Mouse (Mus musculus) limb, embryonic 11.5 days (tissue): ENCODE data around the gene Cyb5r1. TPM values are rescaled to one million over a fixed set of nuclear protein-coding genes. Genes with fewer than 3 reads are reported as not detected.
"Not testable (repeated sequence)": the region's sequence is repeated elsewhere in the genome, so short reads cannot be mapped to it uniquely, and the experiment has no call there.

Source experiments
- ATAC-seq: fragments of 200-750 bp; cut with Nextera tagmentation; 2 replicates; pipeline ENCODE4 v1.8.0; 2017; ENCODE audit warnings: low read depth; ENCODE audit not compliant: insufficient number of reproducible peaks, low FRiP score, low TSS enrichment
- DNase-seq: peaks from one replicate; pipeline ENCODE4 v3.0.0-alpha.2; 2015; ENCODE audit warnings: low spot score
- H3K27ac ChIP-seq: fragments of 300-500 bp; sonication (generic); replicated peaks from 2 replicates; pipeline ENCODE4 v1.5.1; 2014; ENCODE audit warnings: low read depth, mild to moderate bottlenecking, low read length
- H3K27me3 ChIP-seq: fragments of 300-500 bp; sonication (generic); 2 replicates; pipeline ENCODE4 v1.6.1; 2014; ENCODE audit warnings: mild to moderate bottlenecking, low read length, mixed read lengths; ENCODE audit not compliant: control insufficient read depth, insufficient read depth
- H3K36me3 ChIP-seq: fragments of 300-500 bp; sonication (generic); 2 replicates; pipeline ENCODE4 v1.6.1; 2014; ENCODE audit warnings: mild to moderate bottlenecking, low read length, moderate library complexity, mixed read lengths; ENCODE audit not compliant: control insufficient read depth, insufficient read depth
- H3K4me1 ChIP-seq: fragments of 300-500 bp; sonication (generic); 2 replicates; pipeline ENCODE4 v1.6.1; 2014; ENCODE audit warnings: low read length, mixed read lengths; ENCODE audit not compliant: control insufficient read depth, insufficient read depth
- H3K4me2 ChIP-seq: fragments of 300-500 bp; sonication (generic); 2 replicates; pipeline ENCODE4 v1.6.1; 2014; ENCODE audit warnings: low read depth, mild to moderate bottlenecking, moderate library complexity; ENCODE audit not compliant: severe bottlenecking
- H3K4me3 ChIP-seq: fragments of 300-500 bp; sonication (generic); 2 replicates; pipeline ENCODE4 v1.5.1; 2014; ENCODE audit warnings: low read depth, low read length
- H3K9ac ChIP-seq: fragments of 300-500 bp; sonication (generic); 2 replicates; pipeline ENCODE4 v1.6.1; 2014; ENCODE audit warnings: mild to moderate bottlenecking, low read length
- H3K9me3 ChIP-seq: fragments of 300-500 bp; sonication (generic); 2 replicates; pipeline ENCODE4 v1.6.1; 2016; ENCODE audit warnings: low read length; ENCODE audit not compliant: control insufficient read depth
- WGBS: fragments of 180-500 bp; shearing (Covaris S2); extraction: QIAGEN DNeasy Blood & Tissue Kit; methylation state at CpG from one replicate; pipeline ENCODE4 v1.1.7; 2014; 5-methylcytosine and 5-hydroxymethylcytosine counted together
- polyA plus RNA-seq: library from polyadenylated mRNA; unstranded; fragments of >200 nt; fragmentation: Nextera tagmentation; extraction: Ambion mirVana; gene quantifications from 2 replicates; pipeline ENCODE4 v1.2.1, GENCODE M21; 2014

The Cyb5r1 gene
- polyA plus RNA-seq, 1 experiment from 2014 or later = 33.5 TPM

DNA sequence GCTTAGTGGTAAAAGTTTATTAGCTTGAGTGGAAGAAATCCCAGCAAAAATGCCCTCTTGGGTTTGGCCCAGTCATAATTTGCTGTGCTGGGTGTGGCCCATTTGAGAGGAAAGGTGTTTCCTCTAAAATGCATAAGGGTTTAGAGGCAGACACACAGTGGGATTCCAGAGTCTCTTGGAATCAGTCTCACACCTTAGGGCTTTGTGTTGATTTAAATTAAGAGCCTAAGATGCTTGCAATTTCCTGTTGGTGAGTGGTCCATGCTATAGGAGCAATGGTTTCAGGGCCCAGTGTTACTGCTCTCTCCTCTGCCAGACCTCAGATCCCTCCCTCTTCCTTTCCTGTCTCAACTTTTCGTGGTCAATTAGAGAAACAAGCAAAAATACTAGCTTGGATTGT is 13.8 kb downstream of the Cyb5r1 start:
- H3K9ac ChIP-seq = no peak overlapping the region

DNA sequence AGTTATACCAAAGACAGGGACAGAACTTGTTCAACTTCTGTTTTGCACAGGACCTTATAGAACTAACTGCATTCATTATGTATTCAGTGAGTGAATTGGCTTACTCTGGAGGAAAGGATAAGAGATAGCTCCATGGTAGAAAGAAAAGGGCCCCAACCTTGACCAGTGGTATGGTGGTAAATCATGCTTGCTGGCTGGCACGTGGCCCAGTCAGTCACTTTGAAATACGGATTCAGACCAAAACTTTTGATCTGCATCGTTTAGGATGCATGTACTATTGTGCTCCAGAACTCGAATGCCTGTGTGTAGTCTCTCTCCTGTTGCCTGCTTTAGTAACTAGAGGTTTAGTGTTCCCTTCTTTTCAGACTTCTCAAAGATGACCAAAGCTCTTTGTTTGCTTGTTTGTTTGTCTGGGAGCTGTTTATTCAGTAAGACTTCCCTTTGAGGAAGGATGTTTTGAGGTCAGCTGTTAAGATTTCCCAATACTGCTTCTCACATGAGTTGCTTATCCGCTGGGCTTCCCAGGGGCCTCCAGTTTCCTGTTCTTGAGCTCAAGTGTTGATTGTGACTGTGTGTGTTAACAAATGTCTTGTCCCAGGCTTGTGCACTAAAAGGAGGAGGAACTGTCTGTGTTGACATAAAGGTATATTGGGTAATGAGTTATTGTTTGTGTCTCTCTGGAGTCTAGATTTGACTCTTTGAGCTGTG is 14.5 kb downstream of the Cyb5r1 start:
- Histone ChIP-seq H3K9ac (no peak overlapping the region), H3K27ac (0 out of 2 replicates have a peak overlapping the region, but pooled peaks have one; percentile 8), H3K4me3 (no peak overlapping the region), H3K36me3 (peaks cover 7% of the 10 kb centered on the region), H3K9me3 (no peaks in the 10 kb centered on the region), H3K27me3 (no peaks in the 10 kb centered on the region), H3K4me2 (no peak overlapping the region), H3K4me1 (peaks cover 12% of the 10 kb centered on the region)
- DNase-seq (no peak), ATAC-seq (no peak)
- 70% methylated on average over 5 of the region's 5 CpGs for WGBS

More for the DNA sequence above, 13.8 kb downstream of the Cyb5r1 start:
- DNase-seq (no peak), ATAC-seq (no peak)
- Histone ChIP-seq H3K27ac (0 out of 2 replicates have a peak overlapping the region, but pooled peaks have one; percentile 24), H3K4me3 (no peak overlapping the region), H3K36me3 (peaks cover 2% of the 10 kb centered on the region), H3K27me3 (no peaks in the 10 kb centered on the region), H3K4me1 (peaks cover 12% of the 10 kb centered on the region), H3K4me2 (no peak overlapping the region), H3K9me3 (no peaks in the 10 kb centered on the region)
- WGBS = 53% methylated on average over 1 of the region's 1 CpGs

- ATAC-seq = no peak
- peaks cover 3% of the 10 kb centered on the region; the same call in 1 of the 2 replicates for H3K4me1 ChIP-seq
- WGBS = 70% methylated on average over 10 of the region's 10 CpGs
- H3K36me3 ChIP-seq = peaks cover 37% of the 10 kb centered on the region
- H3K9ac ChIP-seq = no peak overlapping the region
- no peak overlapping the region for H3K4me3 ChIP-seq
- H3K4me2 ChIP-seq = no peak overlapping the region
- no peak for DNase-seq
- H3K27ac ChIP-seq = no peak overlapping the region
- H3K27me3 ChIP-seq = no peaks in the 10 kb centered on the region
- no peaks in the 10 kb centered on the region for H3K9me3 ChIP-seq
Observed at GRCm38 (mm10) chr1:134423911-134424310, 18.6 kb downstream of the Cyb5r1 start.

GRCm38 (mm10) chr1:134426289-134426688 is 20.9 kb downstream of the Cyb5r1 start:
- DNase-seq (no peak), ATAC-seq (no peak)
- H3K4me3 ChIP-seq = no peak overlapping the region
- WGBS = 75% methylated on average over 5 of the region's 5 CpGs
- H3K9ac ChIP-seq = no peak overlapping the region
- H3K4me1 ChIP-seq = no peaks in the 10 kb centered on the region
- H3K9me3 ChIP-seq = no peaks in the 10 kb centered on the region
- H3K36me3 ChIP-seq = peaks cover 37% of the 10 kb centered on the region
- H3K27me3 ChIP-seq = no peaks in the 10 kb centered on the region
- no peak overlapping the region for H3K27ac ChIP-seq
- no peak overlapping the region for H3K4me2 ChIP-seq

- Histone ChIP-seq H3K4me3 (no peak overlapping the region), H3K9me3 (no peaks in the 10 kb centered on the region), H3K27me3 (no peaks in the 10 kb centered on the region), H3K9ac (no peak overlapping the region), H3K4me1 (no peaks in the 10 kb centered on the region), H3K27ac (no peak overlapping the region), H3K36me3 (peaks cover 6% of the 10 kb centered on the region), H3K4me2 (no peak overlapping the region)
- DNase-seq (no peak), ATAC-seq (no peak)
- 84% methylated on average over 10 of the region's 10 CpGs for WGBS
Observed at GRCm38 (mm10) chr1:134433002-134433401, 27.6 kb downstream of the Cyb5r1 start.

GRCm38 (mm10) chr1:134433473-134433872 is 28.1 kb downstream of the Cyb5r1 start:
- ATAC-seq (no peak), DNase-seq (no peak)
- Histone ChIP-seq H3K9ac (no peak overlapping the region), H3K4me3 (no peak overlapping the region), H3K9me3 (no peaks in the 10 kb centered on the region), H3K4me2 (no peak overlapping the region), H3K36me3 (peaks cover 1% of the 10 kb centered on the region), H3K27me3 (no peaks in the 10 kb centered on the region), H3K4me1 (no peaks in the 10 kb centered on the region), H3K27ac (no peak overlapping the region)
- 87% methylated on average over 4 of the region's 4 CpGs for WGBS

DNA sequence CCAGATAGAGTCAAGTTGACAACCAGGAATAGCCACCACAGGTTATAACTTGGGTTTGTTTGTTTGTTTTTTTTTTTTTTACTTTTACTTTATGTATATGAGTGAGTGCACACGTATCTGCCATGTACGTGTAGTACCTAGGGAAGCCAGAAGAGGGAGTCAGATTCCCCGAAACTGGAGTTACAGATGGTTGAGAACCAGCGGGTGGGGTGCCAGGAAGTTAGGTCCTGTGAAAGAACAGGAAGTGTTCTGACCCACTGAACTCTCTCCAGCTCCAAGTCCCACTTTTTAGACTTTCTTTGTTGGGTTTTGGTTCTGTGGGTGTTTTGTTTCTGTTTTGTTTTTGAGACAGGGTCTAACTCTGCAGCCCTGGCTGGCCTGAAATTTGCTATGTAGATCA is 30.1 kb downstream of the Cyb5r1 start:
- ATAC-seq = no peak
- Histone ChIP-seq H3K4me1 (no peaks in the 10 kb centered on the region), H3K27ac (no peak overlapping the region), H3K4me2 (no peak overlapping the region), H3K9me3 (no peaks in the 10 kb centered on the region), H3K4me3 (no peak overlapping the region), H3K27me3 (no peaks in the 10 kb centered on the region), H3K9ac (no peak overlapping the region), H3K36me3 (no peaks in the 10 kb centered on the region)
- DNase-seq = peak; percentile 32
- 36% methylated on average over 4 of the region's 4 CpGs for WGBS

GRCm38 (mm10) chr1:134440437-134440836 is 35.1 kb downstream of the Cyb5r1 start:
- DNase-seq = no peak
- ATAC-seq = no peak
- Histone ChIP-seq H3K27me3 (no peaks in the 10 kb centered on the region), H3K4me2 (no peak overlapping the region), H3K27ac (no peak overlapping the region), H3K4me3 (no peak overlapping the region), H3K36me3 (no peaks in the 10 kb centered on the region), H3K9ac (no peak overlapping the region), H3K9me3 (no peaks in the 10 kb centered on the region), H3K4me1 (no peaks in the 10 kb centered on the region)
- whole genome bisulfite sequencing = 92% methylated on average over 6 of the region's 6 CpGs

DNA sequence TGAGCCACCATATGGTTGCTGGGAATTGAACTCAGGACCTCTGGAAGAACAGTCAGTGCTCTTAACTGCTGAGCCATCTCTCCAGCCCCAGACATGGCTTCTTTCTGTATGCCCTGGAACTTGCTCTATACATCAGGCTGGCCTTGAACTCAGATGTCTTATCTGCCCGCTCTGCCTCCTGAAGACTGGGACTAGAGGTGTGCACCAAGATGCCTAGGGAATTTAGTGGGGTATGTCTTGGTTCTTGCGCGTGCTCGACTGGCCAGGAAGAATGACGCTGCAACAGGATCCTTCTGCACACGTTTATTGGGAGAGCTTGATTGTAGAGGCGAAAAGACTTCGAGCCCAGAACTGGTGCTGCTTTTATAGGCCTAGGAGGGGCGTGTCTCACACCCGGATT is 36.4 kb downstream of the Cyb5r1 start:
- H3K9ac ChIP-seq, H3K36me3 ChIP-seq, H3K27me3 ChIP-seq, ATAC-seq, H3K4me2 ChIP-seq, DNase-seq, H3K9me3 ChIP-seq, H3K4me1 ChIP-seq, H3K4me3 ChIP-seq, H3K27ac ChIP-seq: not testable (repeated sequence)
- WGBS = 86% methylated on average over 6 of the region's 10 CpGs
